Mouse (Mus musculus) cerebellum, postnatal 36 days (tissue): ENCODE measurements at regions not wholly inside any gene's neighbourhood (a gene's known extent, or its start where the extent isn't known, plus 50 kb on each side); places are given as distances from the start of the nearest gene placed in this dataset.

Experiments used
- DNase-seq, 2 experiments: peaks; one replicate each; pipeline ENCODE4 v3.0.0; 2021 to 2022; ENCODE audit warnings: mixed read lengths in 2 of 2

DNA sequence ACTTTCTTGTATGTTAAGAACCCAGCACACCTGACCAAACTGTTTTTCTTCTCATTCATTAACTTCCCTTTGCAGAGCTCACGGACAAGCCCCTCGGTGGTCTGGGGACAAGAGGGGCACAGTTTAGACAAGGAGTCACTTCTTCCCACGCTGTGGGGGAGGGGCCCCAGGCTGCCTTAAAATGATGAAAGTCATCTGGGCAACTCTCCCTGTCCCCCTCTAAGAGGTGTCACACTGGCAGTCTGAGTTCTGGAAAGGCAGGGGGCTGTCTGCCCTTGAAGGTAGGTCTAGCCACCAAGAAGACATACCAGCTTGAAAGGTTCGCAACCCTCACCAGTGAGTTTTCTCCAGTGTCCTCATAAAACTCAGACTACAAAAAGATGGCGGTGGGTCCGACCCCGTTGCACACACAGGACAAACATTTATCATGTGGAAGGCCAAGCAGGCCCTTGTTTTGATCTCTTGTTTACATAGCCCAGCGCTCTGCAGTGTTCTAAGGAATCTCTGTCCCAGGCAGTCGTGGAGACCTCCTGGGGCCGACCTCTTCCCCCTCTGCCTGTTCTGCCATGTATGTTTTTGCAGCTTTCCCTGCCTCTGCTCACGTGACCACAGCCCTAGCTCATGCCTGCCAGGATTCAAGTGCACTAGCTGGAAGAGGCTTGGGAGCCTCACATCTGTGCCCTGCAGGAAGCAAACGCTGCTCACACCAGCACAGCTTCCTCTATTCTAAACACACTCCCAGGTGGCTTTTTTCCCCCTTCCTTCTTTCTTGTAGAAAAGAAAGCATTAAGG is 259.2 kb downstream of the Cxcl12 start:
- no peak for DNase-seq

DNA sequence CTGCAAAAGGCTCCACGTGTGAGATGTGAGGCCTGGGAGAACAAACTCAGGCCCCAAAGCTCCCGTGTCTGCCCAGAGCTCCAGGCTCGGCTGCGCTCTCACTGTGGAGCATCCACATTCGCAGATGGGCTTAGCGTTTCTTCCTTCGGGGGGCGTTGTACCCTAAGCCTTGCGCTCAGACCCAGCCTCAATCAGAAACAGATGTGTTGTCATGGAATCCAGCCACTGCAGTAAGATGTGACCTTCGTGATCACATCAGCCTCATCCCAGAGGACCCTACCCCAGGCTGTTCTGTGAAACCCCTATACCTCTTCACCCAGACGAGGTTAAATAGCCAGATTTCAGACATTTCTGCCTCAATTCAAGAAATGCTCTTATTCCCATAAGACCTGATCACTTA is 260.1 kb downstream of the Cxcl12 start:
- DNase-seq = no peak

DNA sequence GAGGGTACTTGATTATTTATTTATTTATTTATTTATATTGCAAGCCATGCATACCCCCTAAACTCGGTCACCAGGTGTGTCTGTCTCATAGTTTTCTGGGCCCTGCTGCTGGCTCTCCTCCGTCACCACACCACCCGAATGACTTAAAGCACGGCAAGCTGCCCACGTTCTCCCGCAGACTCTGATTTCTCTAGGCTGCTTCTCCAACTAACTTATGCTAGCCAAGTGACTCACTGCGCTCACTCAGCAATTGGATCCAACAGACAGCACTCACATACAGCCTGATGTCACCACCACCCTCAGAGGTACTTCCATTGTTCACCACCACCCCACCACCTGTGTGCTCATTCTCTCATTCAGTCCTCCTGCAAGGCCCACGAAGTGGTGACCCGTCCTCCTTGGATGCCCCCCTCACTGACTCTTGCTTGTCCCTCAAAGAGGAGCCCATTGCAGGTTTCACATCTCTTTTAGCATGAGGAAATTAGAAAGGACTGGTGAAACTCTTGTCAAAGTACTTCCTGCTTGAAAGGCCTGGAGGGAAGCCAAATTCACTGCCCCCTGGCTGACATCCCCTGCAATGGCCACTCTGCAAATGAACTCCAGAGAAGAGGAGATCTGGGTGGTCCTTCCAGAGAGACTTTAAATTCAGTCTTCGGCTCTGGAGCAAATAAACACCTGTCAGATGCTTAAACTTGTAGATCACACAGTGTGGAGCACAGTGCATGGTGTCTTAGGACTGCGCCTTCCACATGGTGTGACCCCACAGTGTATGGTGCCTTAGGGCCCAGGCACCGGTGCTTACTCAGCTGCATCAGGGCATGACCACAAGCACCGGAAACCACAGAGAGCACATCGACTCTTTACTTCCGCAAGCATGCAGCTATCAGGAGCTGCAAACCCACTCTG is 262.8 kb downstream of the Cxcl12 start:
- no peak for DNase-seq

DNA sequence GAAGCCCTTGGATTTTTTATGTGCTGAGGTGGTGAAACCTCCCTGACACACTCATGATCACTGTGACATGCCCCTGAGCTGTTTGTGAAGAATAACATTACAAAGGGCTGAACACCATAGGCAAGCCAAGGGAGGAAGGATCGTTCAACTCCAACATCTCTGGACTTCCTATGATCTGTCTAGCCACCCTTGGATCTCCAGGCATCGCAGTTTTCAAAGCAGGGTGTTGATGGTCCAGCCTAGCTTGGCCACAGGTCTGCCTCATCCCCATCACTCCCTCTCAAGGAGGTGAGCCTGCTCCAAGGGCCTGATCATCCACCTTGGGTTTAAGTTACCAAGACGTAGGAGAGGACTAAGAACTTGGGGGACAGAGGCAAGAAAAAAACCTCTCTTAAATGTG is 268.5 kb downstream of the Cxcl12 start:
- no peak for DNase-seq

DNA sequence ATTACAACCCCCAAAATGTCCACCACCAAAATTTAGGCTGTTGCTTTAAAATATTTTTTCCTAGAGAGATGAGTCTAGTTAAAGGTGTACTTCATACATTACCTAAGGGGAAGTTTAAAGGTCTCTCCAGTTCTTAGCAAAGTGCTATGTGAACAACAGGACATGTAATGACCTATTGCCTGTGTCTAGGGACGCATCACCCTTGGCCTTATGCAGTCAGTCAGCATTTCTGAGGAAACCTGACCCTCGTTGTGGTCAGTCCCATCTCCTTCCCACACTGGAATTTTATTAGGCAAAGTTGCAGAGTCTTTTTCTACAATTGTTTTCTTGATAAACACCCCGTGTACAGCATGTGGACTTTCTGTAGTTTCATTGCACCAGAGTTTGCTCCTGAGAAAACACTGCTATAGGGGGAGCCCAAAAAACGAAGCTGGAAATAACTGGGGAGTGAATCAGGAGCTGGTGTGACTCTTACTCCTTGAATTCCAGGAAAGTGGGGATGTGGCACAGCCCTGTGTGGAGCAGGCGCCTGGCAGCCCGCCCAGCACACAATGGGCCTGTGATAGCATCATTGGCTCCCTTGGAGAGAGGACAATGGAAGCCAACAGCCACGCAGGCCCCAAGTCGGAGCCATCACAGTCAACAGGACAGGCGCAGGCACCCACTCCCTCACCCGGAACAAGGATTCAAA is 269.2 kb downstream of the Cxcl12 start:
- DNase-seq = peak in 1 of 2 experiments; percentile 8

DNA sequence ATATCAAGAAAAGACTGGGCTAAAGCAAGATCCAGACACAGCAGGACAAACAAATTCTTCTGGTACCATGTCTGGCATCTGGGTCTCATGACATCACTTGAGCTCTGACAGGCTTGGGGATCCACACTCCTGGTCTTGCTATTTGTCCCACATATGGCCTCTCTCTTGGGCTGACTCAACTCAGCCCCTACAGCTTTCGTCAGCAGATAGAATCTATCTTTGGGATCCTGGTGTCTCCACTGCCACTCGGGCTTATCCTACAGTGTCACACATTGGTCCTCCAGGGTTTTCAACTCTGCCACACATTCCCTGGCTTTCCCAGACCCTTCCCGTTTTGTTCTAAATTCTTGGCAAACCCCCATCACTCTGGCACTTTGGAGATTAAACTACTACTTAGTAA is 280.3 kb downstream of the Cxcl12 start:
- DNase-seq = no peak

DNA sequence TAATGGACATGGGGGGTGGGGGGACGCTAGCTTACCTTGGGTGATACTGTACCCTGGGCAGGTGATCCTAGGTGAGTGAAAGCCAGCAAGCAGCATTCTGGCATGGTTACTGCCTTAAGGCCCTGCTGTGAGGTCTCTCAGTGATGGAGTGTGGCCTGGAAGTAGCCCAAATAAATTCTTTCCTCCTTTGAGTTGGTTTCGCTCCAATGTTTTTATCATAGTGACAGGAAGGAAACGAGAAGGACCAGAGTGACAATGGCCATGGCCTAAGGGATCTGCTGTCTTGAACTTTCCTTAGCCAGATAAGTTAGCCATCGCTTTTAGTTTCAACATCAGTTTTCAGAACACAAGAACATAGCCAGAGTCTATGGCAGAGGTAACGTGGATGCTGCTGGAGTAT is 282.7 kb downstream of the Cxcl12 start:
- DNase-seq = no peak

DNA sequence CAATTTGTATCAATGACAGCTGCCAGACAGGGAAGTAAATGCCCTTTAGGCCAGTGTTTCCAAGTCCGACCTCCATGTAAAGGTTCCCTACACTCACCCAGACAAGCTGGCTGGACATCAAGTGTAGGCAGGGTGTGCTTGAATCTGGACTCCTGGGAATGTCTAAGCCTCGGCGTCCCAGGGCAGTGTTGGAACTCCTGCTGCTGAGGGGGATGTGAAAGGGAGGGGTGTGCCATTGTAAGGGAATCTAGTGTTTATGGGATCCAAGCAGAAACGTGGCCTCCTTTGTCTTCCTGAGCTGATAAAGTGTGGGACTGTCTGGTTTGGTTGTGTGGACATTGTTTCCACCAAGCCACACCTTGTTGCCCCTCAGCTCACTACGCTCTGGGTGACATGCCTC is 291.9 kb downstream of the Cxcl12 start:
- DNase-seq = no peak

DNA sequence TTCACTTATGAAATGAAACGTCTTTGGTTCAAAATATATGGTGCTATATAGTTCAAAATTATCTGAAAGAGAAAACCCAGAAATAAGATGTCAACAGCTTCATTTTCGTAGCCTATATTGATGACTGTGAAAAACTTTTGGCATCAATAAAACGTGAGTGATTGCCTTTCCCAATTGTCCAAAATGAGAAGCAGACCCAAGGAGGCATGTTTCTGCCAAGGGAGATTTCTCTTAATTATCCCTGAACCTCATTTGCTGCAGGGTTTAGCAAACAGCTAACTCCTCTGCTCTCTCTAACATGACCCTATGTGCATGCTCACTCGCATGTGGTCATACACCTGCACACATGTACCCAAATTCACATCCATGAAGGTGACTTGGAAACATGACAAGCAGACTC is 296.8 kb downstream of the Cxcl12 start:
- DNase-seq = no peak

DNA sequence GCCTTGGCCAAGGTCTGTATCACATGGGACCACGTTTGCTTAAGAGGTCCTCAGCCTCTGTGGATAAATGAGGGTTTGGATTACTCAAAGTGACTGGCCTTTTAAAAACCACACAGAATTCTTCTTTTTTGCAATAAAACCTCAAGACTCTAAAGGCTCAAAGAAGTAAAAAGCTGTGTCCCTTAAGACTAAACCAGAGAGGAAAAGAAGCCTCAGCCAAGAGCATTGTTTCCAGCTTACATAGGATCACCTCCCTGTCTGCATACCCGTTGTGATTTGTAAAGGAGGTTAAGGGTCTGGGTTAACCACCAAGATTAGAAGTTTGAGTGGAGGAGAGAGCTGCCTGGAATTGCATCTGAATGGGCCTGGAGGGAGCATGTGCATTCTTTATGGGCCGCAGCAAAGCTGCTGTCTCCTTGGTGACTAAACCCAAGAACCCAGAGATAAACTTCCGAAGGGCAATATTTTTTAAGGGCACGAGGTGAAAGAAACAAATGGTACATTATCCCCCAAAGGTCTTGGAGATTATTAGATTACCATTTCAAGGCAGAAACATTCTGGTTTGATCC is 297.4 kb downstream of the Cxcl12 start:
- no peak for DNase-seq

DNA sequence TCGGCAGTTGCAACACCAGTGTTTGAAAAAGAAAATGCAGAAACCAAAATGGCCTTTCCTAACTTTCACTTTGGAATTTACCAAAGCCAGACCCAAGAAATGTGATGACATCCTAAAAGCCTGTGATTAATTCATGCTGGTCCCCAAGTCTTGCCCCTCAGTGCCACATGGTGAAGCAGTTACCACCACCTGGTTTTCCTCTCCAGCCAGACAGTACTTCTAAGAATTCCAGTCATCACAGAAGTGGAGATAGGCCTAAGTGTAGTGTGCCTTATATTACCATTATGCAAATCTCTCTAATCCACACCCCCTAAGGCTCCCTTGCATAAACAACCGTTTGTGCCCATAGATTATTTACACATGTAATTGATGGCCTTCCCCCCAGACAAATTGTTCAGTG is 311.0 kb downstream of the Cxcl12 start:
- no peak for DNase-seq

DNA sequence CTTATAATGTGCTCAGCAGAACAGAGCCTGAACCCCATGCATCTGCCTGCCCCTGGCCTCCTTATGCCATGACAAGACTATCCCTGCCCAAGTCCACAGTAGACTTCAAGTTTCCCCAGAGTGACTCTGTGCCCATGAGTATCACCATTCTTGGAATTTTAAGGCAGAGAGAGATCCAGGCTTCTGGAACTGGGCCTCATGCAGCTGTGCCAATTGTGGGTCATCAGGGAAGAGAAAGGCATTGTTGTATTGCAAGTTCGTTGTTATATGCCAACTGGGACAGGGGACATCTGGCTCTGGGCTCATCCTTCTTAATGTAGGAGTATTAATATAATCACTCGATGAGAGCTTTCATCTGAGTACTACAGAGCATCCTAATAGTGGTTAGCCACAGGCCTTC is 312.1 kb downstream of the Cxcl12 start:
- no peak for DNase-seq

DNA sequence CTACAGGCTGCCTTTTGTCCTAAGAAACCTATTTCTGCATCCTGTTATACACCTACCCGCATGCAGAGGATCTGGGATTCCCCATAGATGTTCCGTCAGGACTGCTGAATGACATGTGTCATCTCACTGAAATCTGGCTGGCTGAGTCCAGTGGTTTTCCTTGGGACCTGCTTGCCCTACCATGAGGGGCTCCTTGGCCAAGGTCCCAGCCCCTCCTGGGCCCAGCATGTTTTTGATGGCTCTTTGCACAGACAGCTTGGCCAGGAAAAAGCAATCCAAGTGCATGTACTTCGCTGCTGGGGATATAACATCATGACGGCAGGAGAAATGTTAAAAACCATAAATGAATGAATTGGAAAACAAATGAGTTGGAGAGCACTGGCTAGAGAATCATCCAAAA is 320.8 kb downstream of the Cxcl12 start:
- DNase-seq = no peak

DNA sequence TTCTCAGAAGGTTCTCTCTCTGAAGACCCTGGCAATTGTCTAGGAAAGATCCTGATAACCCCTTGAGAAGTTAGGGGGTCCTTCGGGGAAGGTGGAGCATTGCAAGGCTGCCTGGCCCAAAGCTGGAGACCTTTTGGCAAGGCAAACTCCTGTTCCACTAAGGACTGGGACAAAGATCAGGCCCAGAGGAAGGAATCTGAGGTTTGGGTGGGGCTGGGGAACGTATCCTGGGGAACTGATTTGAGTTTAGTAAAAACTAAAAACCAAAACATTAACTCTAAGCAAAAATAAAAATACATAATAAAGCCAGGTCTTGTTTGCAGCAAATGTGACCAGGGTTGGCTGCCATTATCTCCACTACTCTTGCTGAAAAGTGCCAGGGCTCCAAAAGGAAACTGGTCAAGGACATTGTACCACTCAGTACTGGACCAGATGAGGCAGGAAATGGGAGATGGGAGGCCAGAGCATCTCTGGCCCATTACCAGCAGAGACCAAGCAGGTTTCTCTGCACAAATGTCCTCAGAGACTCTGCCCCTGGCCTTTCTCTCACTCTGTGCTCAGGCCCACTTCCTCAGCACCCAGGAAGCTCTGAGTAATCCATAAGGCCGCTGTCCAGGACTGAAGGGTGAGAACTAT is 321.5 kb downstream of the Cxcl12 start:
- no peak for DNase-seq

DNA sequence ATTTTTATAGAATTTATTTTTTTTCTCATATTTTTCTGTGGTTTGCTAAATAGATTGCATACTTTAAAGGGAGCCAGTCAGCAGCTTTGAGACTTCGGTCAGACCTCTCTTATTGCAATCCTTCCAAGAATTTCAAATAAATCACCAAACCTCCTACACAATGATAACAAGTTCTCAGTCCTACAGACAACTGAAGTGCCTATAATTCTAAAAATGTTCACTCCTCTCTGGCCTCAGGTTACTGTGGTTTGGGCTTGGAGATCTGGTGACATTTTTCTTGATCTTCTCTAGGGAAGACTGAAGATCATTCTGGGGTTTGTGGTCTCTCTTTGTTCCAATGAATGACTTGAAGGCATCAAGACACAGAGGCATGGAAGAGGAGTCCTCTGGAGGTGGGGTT is 326.6 kb downstream of the Cxcl12 start:
- no peak for DNase-seq

DNA sequence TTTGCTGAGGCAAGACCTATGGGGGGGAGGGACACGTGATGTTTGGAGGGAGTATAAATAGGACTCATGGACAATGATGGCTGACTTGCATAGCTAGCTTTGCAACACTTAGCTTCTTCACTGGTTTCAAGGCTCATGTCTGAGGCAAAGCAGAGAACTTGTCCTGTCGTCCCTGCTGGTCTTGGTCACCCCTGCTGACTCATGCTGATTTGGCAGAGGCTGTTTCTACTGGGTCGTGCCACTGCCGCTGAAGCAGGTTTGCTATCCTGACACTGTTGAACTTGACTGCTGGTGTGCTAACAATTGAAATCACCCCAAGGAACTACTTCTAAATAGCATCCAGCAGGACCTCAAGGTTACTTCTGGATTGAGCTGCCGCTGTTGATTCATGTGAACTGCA is 329.0 kb downstream of the Cxcl12 start:
- DNase-seq = no peak

DNA sequence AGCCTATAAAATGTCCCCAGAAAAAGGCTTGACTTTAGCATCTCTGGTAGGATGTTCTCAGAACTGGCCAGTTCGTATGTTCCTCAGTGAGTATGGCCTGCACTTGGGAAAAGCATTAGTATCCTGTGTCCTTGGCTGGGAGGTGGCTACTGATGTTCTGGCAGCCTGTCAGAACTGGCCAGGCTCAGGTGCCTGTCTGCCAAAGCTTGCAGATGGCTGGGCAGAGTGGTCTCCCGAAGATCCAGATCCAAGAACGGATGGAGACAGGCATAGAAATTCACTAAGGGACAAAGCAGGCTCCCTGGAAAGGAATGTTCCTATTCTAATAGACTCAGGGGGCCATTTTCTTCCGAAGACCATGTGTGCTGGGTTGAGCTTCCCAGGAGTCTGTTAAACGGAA is 329.6 kb downstream of the Cxcl12 start:
- DNase-seq = peak in 1 of 2 experiments; percentile 7

DNA sequence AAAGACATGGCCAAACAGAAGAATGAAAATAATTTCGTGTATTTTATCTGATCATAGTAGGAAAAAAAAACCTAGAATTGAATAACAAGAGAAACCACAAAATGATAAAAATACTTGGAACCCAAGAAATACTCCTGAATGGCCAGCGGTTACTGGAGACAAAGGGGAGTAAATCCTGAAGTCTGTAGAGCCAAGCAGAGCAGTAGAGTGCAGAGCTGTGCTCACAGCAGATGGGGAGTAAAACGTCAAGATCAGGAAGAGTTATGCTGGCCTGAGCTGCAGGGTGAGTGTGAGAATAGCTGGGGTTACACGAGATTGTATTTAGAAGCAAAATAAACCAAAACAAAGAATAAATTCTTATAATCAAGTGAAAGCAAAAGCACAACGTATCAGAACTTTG is 334.0 kb downstream of the Cxcl12 start:
- no peak for DNase-seq

DNA sequence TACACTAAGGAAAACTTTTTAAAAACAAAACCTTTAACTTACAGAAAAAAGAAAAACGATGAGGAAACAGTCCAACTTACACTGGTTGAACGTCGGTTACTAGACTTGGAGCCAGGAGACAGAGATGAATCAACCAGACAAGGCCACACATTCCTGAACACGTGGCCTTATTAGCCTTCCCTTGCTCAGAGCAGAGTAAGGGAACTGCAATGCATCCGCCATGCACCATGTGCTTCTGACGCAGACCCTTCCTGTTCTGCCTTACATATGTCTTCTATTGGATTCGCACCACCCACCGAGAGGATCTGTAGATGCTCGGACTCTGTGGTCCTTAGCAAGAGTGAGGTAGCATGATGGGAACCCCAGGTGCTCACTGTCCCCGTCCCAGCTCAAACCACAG is 336.2 kb upstream of the Zfp637 start:
- no peak for DNase-seq

DNA sequence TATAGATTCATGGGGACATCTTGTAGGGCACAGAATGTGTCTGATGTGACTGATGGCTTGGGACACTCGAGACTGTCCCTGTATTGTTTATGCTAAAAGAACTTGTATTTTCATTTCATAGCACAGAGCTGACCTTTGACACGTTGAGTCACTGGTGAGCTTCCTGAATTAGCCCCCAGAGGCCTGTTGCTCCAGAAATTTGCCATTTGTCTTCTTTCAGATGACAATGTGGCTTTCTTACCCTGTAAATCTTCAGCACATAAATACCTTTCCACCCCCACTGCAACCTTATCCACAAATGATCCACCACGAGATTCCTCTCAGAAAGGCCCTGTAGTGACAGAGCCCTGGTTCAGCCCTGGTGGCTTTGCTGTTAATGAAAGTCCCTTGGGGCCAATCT is 335.5 kb upstream of the Zfp637 start:
- DNase-seq = no peak

DNA sequence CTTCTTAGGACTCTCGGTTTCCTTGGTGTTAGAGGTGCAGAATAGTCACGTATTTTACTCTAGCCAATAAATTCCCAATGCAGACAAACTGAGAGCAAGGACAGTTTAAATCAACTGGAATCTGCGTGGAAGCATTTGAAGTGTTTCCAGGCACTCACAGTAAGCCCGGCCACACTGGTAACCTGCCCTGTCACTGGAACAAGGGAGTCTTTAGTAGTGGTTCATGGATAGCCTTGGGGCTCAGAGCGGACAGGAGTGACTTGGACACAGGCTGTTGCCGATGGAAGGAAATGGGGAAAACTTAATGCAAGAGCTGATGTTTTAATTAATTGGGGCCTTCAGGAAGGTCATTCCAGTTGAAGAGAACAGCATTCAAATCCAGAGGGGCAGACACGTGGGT is 334.4 kb upstream of the Zfp637 start:
- no peak for DNase-seq

DNA sequence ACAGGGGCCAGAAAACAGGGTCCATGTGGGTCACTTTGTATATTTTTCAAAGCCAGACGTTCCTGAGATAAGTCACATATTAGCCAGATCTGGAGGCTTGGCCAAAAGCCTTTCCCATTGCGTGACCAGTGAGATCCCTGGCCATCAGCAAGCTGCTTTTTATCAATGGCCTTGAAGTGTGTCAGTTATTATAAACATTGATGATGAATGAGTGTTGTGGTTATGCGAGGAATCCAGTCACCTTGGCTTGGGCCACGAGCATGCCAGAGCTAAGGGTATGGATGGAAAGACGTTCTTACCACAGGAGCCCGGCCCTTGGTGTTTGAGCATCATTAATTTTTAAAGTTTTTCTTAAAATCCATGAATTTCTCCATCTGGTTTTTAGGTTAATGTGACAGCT is 332.1 kb upstream of the Zfp637 start:
- no peak for DNase-seq

DNA sequence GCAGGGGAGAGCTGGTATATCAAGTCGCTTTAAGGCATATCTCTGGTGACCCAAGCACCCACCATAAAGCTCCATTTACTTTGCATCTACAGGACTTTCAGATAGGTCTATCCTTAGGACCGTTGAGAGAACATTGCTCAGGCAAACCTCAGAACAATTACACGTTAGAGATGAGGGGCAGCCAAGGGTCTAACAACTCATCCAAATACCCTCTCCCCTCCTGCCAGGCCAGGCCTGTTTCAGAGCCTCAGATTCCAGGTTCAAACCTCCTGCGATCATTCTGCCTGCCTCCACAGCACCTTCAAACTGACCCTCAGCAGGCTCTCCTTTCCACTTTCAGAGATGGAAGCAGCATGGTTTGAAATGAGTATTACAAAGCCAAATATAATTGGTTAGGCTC is 331.0 kb upstream of the Zfp637 start:
- no peak for DNase-seq
